Mouse (Mus musculus) adrenal gland, adult (tissue): ENCODE measurements at regions not wholly inside any gene's neighbourhood (a gene's known extent, or its start where the extent isn't known, plus 50 kb on each side); places are given as distances from the start of the nearest gene placed in this dataset.
A peak's percentile ranks its signal among the peaks of the same experiment; 100 is the strongest.

Experiments
- DNase-seq, 2 experiments: peaks; one replicate each; pipeline ENCODE4 v3.0.0; 2022 to 2023; ENCODE audit warnings: low spot score in 1 of 2; ENCODE audit not compliant: inconsistent age in 2 of 2

- no peak for DNase-seq
Measured at GRCm38 (mm10) chr3:102386091-102386490, 83.6 kb upstream of the Ngf start.

- no peak for DNase-seq
Measured at GRCm38 (mm10) chr3:102384596-102384995, 85.1 kb upstream of the Ngf start.

- peak; percentile 17 to 45 for DNase-seq
Measured at GRCm38 (mm10) chr3:102383671-102384070, 86.0 kb upstream of the Ngf start.

- no peak for DNase-seq
Measured at GRCm38 (mm10) chr3:102381683-102382082, 88.0 kb upstream of the Ngf start.

GRCm38 (mm10) chr3:102374381-102375060 lies 95.2 kb upstream of the Ngf start:
- no peak for DNase-seq

- no peak for DNase-seq
Measured at GRCm38 (mm10) chr3:102372205-102372899, 97.4 kb upstream of the Ngf start.

- peak; percentile 67 to 78 for DNase-seq
Measured at GRCm38 (mm10) chr3:102366188-102366587, 103.5 kb upstream of the Ngf start.

GRCm38 (mm10) chr3:102364326-102364935 lies 105.3 kb upstream of the Ngf start:
- DNase-seq: no peak

- DNase-seq: no peak
Measured at GRCm38 (mm10) chr3:102360732-102361280, 108.9 kb upstream of the Ngf start.

GRCm38 (mm10) chr3:102358801-102359200 lies 110.9 kb upstream of the Ngf start:
- no peak for DNase-seq

- DNase-seq: no peak
Measured at GRCm38 (mm10) chr3:102357062-102357610, 112.6 kb upstream of the Ngf start.

- DNase-seq: no peak
Measured at GRCm38 (mm10) chr3:102355352-102355751, 114.4 kb upstream of the Ngf start.

- no peak for DNase-seq
Measured at GRCm38 (mm10) chr3:102354771-102355170, 114.9 kb upstream of the Ngf start.

GRCm38 (mm10) chr3:102353277-102353900 lies 116.3 kb upstream of the Ngf start:
- DNase-seq: no peak

GRCm38 (mm10) chr3:102346077-102346476 lies 123.6 kb upstream of the Ngf start:
- no peak for DNase-seq

GRCm38 (mm10) chr3:102345291-102345690 lies 124.4 kb upstream of the Ngf start:
- no peak for DNase-seq

GRCm38 (mm10) chr3:102340731-102341130 lies 129.0 kb upstream of the Ngf start:
- DNase-seq: no peak

GRCm38 (mm10) chr3:102337881-102338280 lies 131.8 kb upstream of the Ngf start:
- peak in 1 of 2 experiments; percentile 29 for DNase-seq

- DNase-seq: no peak
Measured at GRCm38 (mm10) chr3:102336184-102336583, 131.7 kb upstream of the Vangl1 start.

- peak; percentile 34 to 77 for DNase-seq
Measured at GRCm38 (mm10) chr3:102335146-102335545, 130.7 kb upstream of the Vangl1 start.

- no peak for DNase-seq
Measured at GRCm38 (mm10) chr3:102332221-102332620, 127.7 kb upstream of the Vangl1 start.
